Mouse (Mus musculus): ENCODE results near the gene Nfib. TPM values are rescaled to one million over a fixed set of nuclear protein-coding genes. Genes with fewer than 3 reads are reported as not detected.
A peak's percentile ranks its signal among the peaks of the same experiment; 100 is the strongest.

Gene Nfib
- polyA plus RNA-seq, 1 experiment from 2014 or later = 71.3 TPM

- peaks cover 72% of the 10 kb centered on the region for H3K4me1 ChIP-seq (replicated peaks)
- H3K36me3 ChIP-seq = no peaks in the 10 kb centered on the region
- peak overlapping the region; percentile 94 for H3K27ac ChIP-seq (replicated peaks)
- peaks cover 30% of the 10 kb centered on the region for H3K27me3 ChIP-seq
- no peak overlapping the region for H3K4me3 ChIP-seq
- H3K4me2 ChIP-seq = peak overlapping the region; percentile 41
- peak; percentile 88 for ATAC-seq (ENCODE audit: low read depth)
- H3K9me3 ChIP-seq = no peaks in the 10 kb centered on the region
- WGBS = 8% methylated on average over 11 of the region's 11 CpGs
- peak overlapping the region; percentile 65 for H3K9ac ChIP-seq
Observed at GRCm38 (mm10) chr4:82532443-82533191, 172.9 kb downstream of the Nfib start.

- peak overlapping the region; percentile 41 for H3K4me2 ChIP-seq
- H3K4me3 ChIP-seq = no peak overlapping the region
- no peaks in the 10 kb centered on the region for H3K36me3 ChIP-seq
- H3K9ac ChIP-seq = peak overlapping the region; percentile 65
- H3K27ac ChIP-seq (replicated peaks) = peak overlapping the region; percentile 94
- ATAC-seq (ENCODE audit: low read depth) = no peak
- H3K4me1 ChIP-seq (replicated peaks) = peaks cover 66% of the 10 kb centered on the region
- H3K27me3 ChIP-seq = peaks cover 29% of the 10 kb centered on the region
- no peaks in the 10 kb centered on the region for H3K9me3 ChIP-seq
- WGBS = 44% methylated on average over 5 of the region's 5 CpGs
Observed at GRCm38 (mm10) chr4:82531977-82532376, 173.6 kb downstream of the Nfib start.

GRCm38 (mm10) chr4:82530875-82531353 is 174.6 kb downstream of the Nfib start:
- H3K4me3 ChIP-seq = no peak overlapping the region
- no peak overlapping the region for H3K4me2 ChIP-seq
- no peak overlapping the region for H3K9ac ChIP-seq
- WGBS = 49% methylated on average over 3 of the region's 3 CpGs
- peaks cover 55% of the 10 kb centered on the region for H3K4me1 ChIP-seq (replicated peaks)
- peak overlapping the region; percentile 94 for H3K27ac ChIP-seq (replicated peaks)
- ATAC-seq (ENCODE audit: low read depth) = no peak
- H3K36me3 ChIP-seq = no peaks in the 10 kb centered on the region
- peaks cover 18% of the 10 kb centered on the region for H3K27me3 ChIP-seq
- no peaks in the 10 kb centered on the region for H3K9me3 ChIP-seq

- peaks cover 36% of the 10 kb centered on the region for H3K4me1 ChIP-seq (replicated peaks)
- no peaks in the 10 kb centered on the region for H3K36me3 ChIP-seq
- H3K4me3 ChIP-seq = no peak overlapping the region
- no peaks in the 10 kb centered on the region for H3K9me3 ChIP-seq
- H3K27ac ChIP-seq (replicated peaks) = no peak overlapping the region
- no peak overlapping the region for H3K4me2 ChIP-seq
- H3K9ac ChIP-seq = no peak overlapping the region
- no peaks in the 10 kb centered on the region for H3K27me3 ChIP-seq
- WGBS = 63% methylated on average over 2 of the region's 2 CpGs
- ATAC-seq (ENCODE audit: low read depth) = no peak
Observed at GRCm38 (mm10) chr4:82528978-82529377, 176.6 kb downstream of the Nfib start.

GRCm38 (mm10) chr4:82519935-82520334 is 185.6 kb downstream of the Nfib start:
- H3K27ac ChIP-seq (replicated peaks) = no peak overlapping the region
- H3K4me3 ChIP-seq = no peak overlapping the region
- H3K27me3 ChIP-seq = no peaks in the 10 kb centered on the region
- H3K4me1 ChIP-seq (replicated peaks) = peaks cover 16% of the 10 kb centered on the region; the same call in 1 of the 2 replicates
- no peak overlapping the region for H3K4me2 ChIP-seq
- H3K36me3 ChIP-seq = no peaks in the 10 kb centered on the region
- 66% methylated on average over 4 of the region's 4 CpGs for WGBS
- H3K9me3 ChIP-seq = no peaks in the 10 kb centered on the region
- H3K9ac ChIP-seq = no peak overlapping the region
- peak; percentile 79; the same call in 1 of the 2 replicates for ATAC-seq (ENCODE audit: low read depth)

- no peak for ATAC-seq (ENCODE audit: low read depth)
Observed at GRCm38 (mm10) chr4:82518132-82518531, 187.4 kb downstream of the Nfib start.

GRCm38 (mm10) chr4:82517311-82517710 is 188.2 kb downstream of the Nfib start:
- Histone ChIP-seq H3K4me1 (replicated peaks) (peaks cover 28% of the 10 kb centered on the region), H3K27me3 (no peaks in the 10 kb centered on the region), H3K36me3 (no peaks in the 10 kb centered on the region), H3K4me2 (no peak overlapping the region), H3K27ac (replicated peaks) (0 out of 2 replicates have a peak overlapping the region, but pooled peaks have one; percentile 13), H3K9me3 (no peaks in the 10 kb centered on the region), H3K9ac (no peak overlapping the region), H3K4me3 (no peak overlapping the region)
- ATAC-seq (ENCODE audit: low read depth) = no peak
- WGBS = 65% methylated on average over 7 of the region's 7 CpGs

More at GRCm38 (mm10) chr4:82518132-82518531, 187.4 kb downstream of the Nfib start:
- Histone ChIP-seq H3K9me3 (no peaks in the 10 kb centered on the region), H3K36me3 (no peaks in the 10 kb centered on the region), H3K9ac (no peak overlapping the region), H3K4me1 (replicated peaks) (peaks cover 25% of the 10 kb centered on the region), H3K4me2 (no peak overlapping the region), H3K27ac (replicated peaks) (no peak overlapping the region), H3K27me3 (no peaks in the 10 kb centered on the region), H3K4me3 (no peak overlapping the region)
- 50% methylated on average over 1 of the region's 1 CpGs for WGBS

- no peak for ATAC-seq (ENCODE audit: low read depth)
- H3K4me2 ChIP-seq = no peak overlapping the region
- H3K27me3 ChIP-seq = no peaks in the 10 kb centered on the region
- H3K27ac ChIP-seq (replicated peaks) = no peak overlapping the region
- H3K4me3 ChIP-seq = no peak overlapping the region
- H3K9ac ChIP-seq = no peak overlapping the region
- WGBS = 75% methylated on average over 6 of the region's 6 CpGs
- no peaks in the 10 kb centered on the region for H3K36me3 ChIP-seq
- no peaks in the 10 kb centered on the region for H3K9me3 ChIP-seq
- H3K4me1 ChIP-seq (replicated peaks) = peaks cover 38% of the 10 kb centered on the region
Observed at GRCm38 (mm10) chr4:82516211-82516795, 189.2 kb downstream of the Nfib start.

- H3K27me3 ChIP-seq = no peaks in the 10 kb centered on the region
- H3K9me3 ChIP-seq = no peaks in the 10 kb centered on the region
- no peak for ATAC-seq (ENCODE audit: low read depth)
- no peak overlapping the region for H3K27ac ChIP-seq (replicated peaks)
- H3K36me3 ChIP-seq = no peaks in the 10 kb centered on the region
- no peak overlapping the region for H3K9ac ChIP-seq
- WGBS = 90% methylated on average over 8 of the region's 8 CpGs
- peaks cover 43% of the 10 kb centered on the region for H3K4me1 ChIP-seq (replicated peaks)
- H3K4me2 ChIP-seq = no peak overlapping the region
- H3K4me3 ChIP-seq = no peak overlapping the region
Observed at GRCm38 (mm10) chr4:82514921-82515320, 190.6 kb downstream of the Nfib start.

- Histone ChIP-seq H3K27ac (replicated peaks) (no peak overlapping the region), H3K27me3 (no peaks in the 10 kb centered on the region), H3K9ac (no peak overlapping the region), H3K4me2 (peak overlapping the region; percentile 77), H3K4me3 (no peak overlapping the region), H3K9me3 (no peaks in the 10 kb centered on the region), H3K4me1 (replicated peaks) (peaks cover 46% of the 10 kb centered on the region), H3K36me3 (no peaks in the 10 kb centered on the region)
- 28% methylated on average over 1 of the region's 1 CpGs for WGBS
- ATAC-seq (ENCODE audit: low read depth) = no peak
Observed at GRCm38 (mm10) chr4:82514373-82514772, 191.2 kb downstream of the Nfib start.

GRCm38 (mm10) chr4:82513426-82513750 is 192.2 kb downstream of the Nfib start:
- peak overlapping the region; percentile 85 for H3K9ac ChIP-seq
- peak; percentile 73; the same call in 1 of the 2 replicates for ATAC-seq (ENCODE audit: low read depth)
- under 1% methylated on average over 14 of the region's 14 CpGs for WGBS
- no peaks in the 10 kb centered on the region for H3K27me3 ChIP-seq
- peak overlapping the region; percentile 91 for H3K4me3 ChIP-seq
- H3K27ac ChIP-seq (replicated peaks) = peak overlapping the region; percentile 99
- no peaks in the 10 kb centered on the region for H3K36me3 ChIP-seq
- H3K9me3 ChIP-seq = no peaks in the 10 kb centered on the region
- peak overlapping the region; percentile 77 for H3K4me2 ChIP-seq
- H3K4me1 ChIP-seq (replicated peaks) = peaks cover 56% of the 10 kb centered on the region

- no peaks in the 10 kb centered on the region for H3K36me3 ChIP-seq
- peak overlapping the region; percentile 77 for H3K4me2 ChIP-seq
- peak overlapping the region; percentile 91 for H3K4me3 ChIP-seq
- WGBS = under 1% methylated on average over 55 of the region's 63 CpGs
- H3K27me3 ChIP-seq = no peaks in the 10 kb centered on the region
- peak overlapping the region; percentile 85 for H3K9ac ChIP-seq
- no peaks in the 10 kb centered on the region for H3K9me3 ChIP-seq
- H3K4me1 ChIP-seq (replicated peaks) = peaks cover 60% of the 10 kb centered on the region
- ATAC-seq (ENCODE audit: low read depth) = peak; percentile 97
- H3K27ac ChIP-seq (replicated peaks) = peak overlapping the region; percentile 99
Observed at GRCm38 (mm10) chr4:82512743-82513425, 192.7 kb downstream of the Nfib start.

Data from neural tube, embryonic 13.5 days (tissue).